Mouse (Mus musculus) hindbrain, embryonic 13.5 days (tissue): ENCODE measurements around the gene Dchs2. TPM values are rescaled to one million over a fixed set of nuclear protein-coding genes. Genes with fewer than 3 reads are reported as not detected.
A peak's percentile ranks its signal among the peaks of the same experiment; 100 is the strongest.
"Not testable (repeated sequence)": the region's sequence is repeated elsewhere in the genome, so short reads cannot be mapped to it uniquely, and the experiment has no call there.

Source experiments
- ATAC-seq: fragments of 200-750 bp; cut with Nextera tagmentation; 2 replicates; pipeline ENCODE4 v1.8.0; 2017; ENCODE audit warnings: moderate TSS enrichment; ENCODE audit not compliant: low FRiP score
- H3K27ac ChIP-seq: fragments of 300-500 bp; sonication (generic); 2 replicates; pipeline ENCODE4 v1.5.1; 2015; ENCODE audit warnings: inconsistent platforms, mild to moderate bottlenecking, moderate library complexity
- H3K27me3 ChIP-seq: fragments of 300-500 bp; sonication (generic); 2 replicates; pipeline ENCODE4 v1.6.1; 2015; ENCODE audit warnings: mild to moderate bottlenecking, inconsistent platforms
- H3K36me3 ChIP-seq: fragments of 300-500 bp; sonication (generic); 2 replicates; pipeline ENCODE4 v1.6.1; 2015; ENCODE audit warnings: mild to moderate bottlenecking, inconsistent platforms
- H3K4me1 ChIP-seq: fragments of 300-500 bp; sonication (generic); replicated peaks from 2 replicates; pipeline ENCODE4 v1.6.1; 2015; ENCODE audit warnings: inconsistent platforms
- H3K4me2 ChIP-seq: fragments of 300-500 bp; sonication (generic); 2 replicates; pipeline ENCODE4 v1.6.1; 2015; ENCODE audit warnings: inconsistent platforms, mild to moderate bottlenecking, moderate library complexity
- H3K4me3 ChIP-seq: fragments of 300-500 bp; sonication (generic); 2 replicates; pipeline ENCODE4 v1.5.1; 2015; ENCODE audit warnings: mild to moderate bottlenecking, inconsistent platforms
- H3K9ac ChIP-seq: fragments of 300-500 bp; sonication (generic); 2 replicates; pipeline ENCODE4 v1.6.1; 2015; ENCODE audit warnings: mild to moderate bottlenecking, inconsistent platforms
- H3K9me3 ChIP-seq: fragments of 300-500 bp; sonication (generic); 2 replicates; pipeline ENCODE4 v1.6.1; 2016; ENCODE audit warnings: inconsistent platforms
- WGBS: fragments of 180-500 bp; shearing (Covaris S2); methylation state at CpG from one replicate; pipeline ENCODE4 v1.1.7; 2015; 5-methylcytosine and 5-hydroxymethylcytosine counted together
- polyA plus RNA-seq: library from polyadenylated mRNA; unstranded; fragments of >200 nt; fragmentation: Nextera tagmentation; extraction: Ambion mirVana; gene quantifications from 2 replicates; pipeline ENCODE4 v1.2.1, GENCODE M21; 2015

Gene Dchs2
- polyA plus RNA-seq, 1 experiment from 2014 or later: 0.87 TPM

- not testable (repeated sequence) for ATAC-seq, H3K4me2 ChIP-seq, H3K36me3 ChIP-seq, H3K4me3 ChIP-seq, H3K9me3 ChIP-seq, H3K27ac ChIP-seq, H3K9ac ChIP-seq
- H3K4me1 ChIP-seq: peaks cover 24% of the 10 kb centered on the region
- peaks cover 40% of the 10 kb centered on the region for H3K27me3 ChIP-seq
- WGBS: 95% methylated on average over 9 of the region's 9 CpGs
Observed at GRCm38 (mm10) chr3:83123945-83124344, 3.8 kb upstream of the Dchs2 start.

- H3K9ac ChIP-seq: peak overlapping the region; percentile 75
- no peaks in the 10 kb centered on the region for H3K9me3 ChIP-seq
- peak overlapping the region; percentile 55; the same call in 1 of the 2 replicates for H3K27ac ChIP-seq
- no peaks in the 10 kb centered on the region for H3K36me3 ChIP-seq
- under 1% methylated on average over 37 of the region's 37 CpGs for WGBS
- peaks cover 61% of the 10 kb centered on the region for H3K27me3 ChIP-seq
- peak overlapping the region; percentile 100 for H3K4me2 ChIP-seq
- peak overlapping the region; percentile 60 for H3K4me3 ChIP-seq
- peaks cover 34% of the 10 kb centered on the region for H3K4me1 ChIP-seq
- ATAC-seq: peak; percentile 78
Observed at GRCm38 (mm10) chr3:83127088-83127725, 541 bp upstream of the Dchs2 start.

GRCm38 (mm10) chr3:83128449-83128922 is 738 bp downstream of the Dchs2 start:
- Histone ChIP-seq H3K4me3 (peak overlapping the region; percentile 60), H3K4me1 (peaks cover 34% of the 10 kb centered on the region), H3K36me3 (no peaks in the 10 kb centered on the region), H3K27ac (no peak overlapping the region), H3K27me3 (peaks cover 61% of the 10 kb centered on the region), H3K9me3 (no peaks in the 10 kb centered on the region), H3K9ac (peak overlapping the region; percentile 75), H3K4me2 (peak overlapping the region; percentile 100)
- ATAC-seq: peak; percentile 51
- under 1% methylated on average over 43 of the region's 43 CpGs for WGBS

GRCm38 (mm10) chr3:83129151-83129550 is 1.4 kb downstream of the Dchs2 start:
- Histone ChIP-seq H3K9ac (peak overlapping the region; percentile 75), H3K36me3 (no peaks in the 10 kb centered on the region), H3K4me1 (peaks cover 34% of the 10 kb centered on the region), H3K9me3 (no peaks in the 10 kb centered on the region), H3K27me3 (peaks cover 61% of the 10 kb centered on the region), H3K4me3 (peak overlapping the region; percentile 60), H3K27ac (no peak overlapping the region), H3K4me2 (peak overlapping the region; percentile 100)
- ATAC-seq: no peak
- WGBS: 1% methylated on average over 22 of the region's 22 CpGs

- H3K27me3 ChIP-seq: no peaks in the 10 kb centered on the region
- no peak overlapping the region for H3K4me3 ChIP-seq
- no peaks in the 10 kb centered on the region for H3K36me3 ChIP-seq
- WGBS: 54% methylated on average over 7 of the region's 7 CpGs
- no peaks in the 10 kb centered on the region for H3K9me3 ChIP-seq
- no peak overlapping the region for H3K4me2 ChIP-seq
- no peak for ATAC-seq
- H3K4me1 ChIP-seq: 0 out of 2 replicates have a peak, but pooled peaks cover 10% of the 10 kb centered on the region
- no peak overlapping the region for H3K9ac ChIP-seq
- H3K27ac ChIP-seq: no peak overlapping the region
Observed at GRCm38 (mm10) chr3:83136413-83136812, 8.7 kb downstream of the Dchs2 start.

GRCm38 (mm10) chr3:83138820-83139219 is 11.1 kb downstream of the Dchs2 start:
- Histone ChIP-seq H3K4me3 (no peak overlapping the region), H3K9ac (no peak overlapping the region), H3K36me3 (no peaks in the 10 kb centered on the region), H3K9me3 (no peaks in the 10 kb centered on the region), H3K27me3 (no peaks in the 10 kb centered on the region), H3K4me1 (0 out of 2 replicates have a peak, but pooled peaks cover 10% of the 10 kb centered on the region), H3K4me2 (no peak overlapping the region), H3K27ac (no peak overlapping the region)
- no peak for ATAC-seq
- 81% methylated on average over 2 of the region's 2 CpGs for WGBS

- no peaks in the 10 kb centered on the region for H3K27me3 ChIP-seq
- 64% methylated on average over 3 of the region's 3 CpGs for WGBS
- H3K27ac ChIP-seq: no peak overlapping the region
- H3K4me3 ChIP-seq: no peak overlapping the region
- no peaks in the 10 kb centered on the region for H3K9me3 ChIP-seq
- H3K4me1 ChIP-seq: peaks cover 8% of the 10 kb centered on the region
- H3K9ac ChIP-seq: no peak overlapping the region
- no peaks in the 10 kb centered on the region for H3K36me3 ChIP-seq
- H3K4me2 ChIP-seq: no peak overlapping the region
- no peak for ATAC-seq
Observed at GRCm38 (mm10) chr3:83145610-83146009, 17.9 kb downstream of the Dchs2 start.

- Histone ChIP-seq H3K4me2 (no peak overlapping the region), H3K27ac (no peak overlapping the region), H3K36me3 (no peaks in the 10 kb centered on the region), H3K4me3 (no peak overlapping the region), H3K27me3 (no peaks in the 10 kb centered on the region), H3K9ac (no peak overlapping the region), H3K4me1 (peaks cover 8% of the 10 kb centered on the region), H3K9me3 (no peaks in the 10 kb centered on the region)
- peak; percentile 59; the same call in 1 of the 2 replicates for ATAC-seq
- WGBS: 72% methylated on average over 6 of the region's 6 CpGs
Observed at GRCm38 (mm10) chr3:83147273-83148054, 19.7 kb downstream of the Dchs2 start.

GRCm38 (mm10) chr3:83148055-83148447 is 20.3 kb downstream of the Dchs2 start:
- no peak overlapping the region for H3K27ac ChIP-seq

GRCm38 (mm10) chr3:83148508-83148907 is 20.8 kb downstream of the Dchs2 start:
- Histone ChIP-seq H3K4me1 (peaks cover 8% of the 10 kb centered on the region), H3K9me3 (no peaks in the 10 kb centered on the region), H3K36me3 (no peaks in the 10 kb centered on the region), H3K4me2 (no peak overlapping the region), H3K9ac (no peak overlapping the region), H3K27me3 (no peaks in the 10 kb centered on the region), H3K27ac (no peak overlapping the region), H3K4me3 (no peak overlapping the region)
- ATAC-seq: no peak
- 63% methylated on average over 3 of the region's 3 CpGs for WGBS

More at GRCm38 (mm10) chr3:83148055-83148447, 20.3 kb downstream of the Dchs2 start:
- peaks cover 8% of the 10 kb centered on the region for H3K4me1 ChIP-seq
- no peaks in the 10 kb centered on the region for H3K9me3 ChIP-seq
- H3K36me3 ChIP-seq: no peaks in the 10 kb centered on the region
- no peak overlapping the region for H3K9ac ChIP-seq
- H3K4me3 ChIP-seq: no peak overlapping the region
- no peak for ATAC-seq
- 17% methylated on average over 4 of the region's 4 CpGs for WGBS
- no peak overlapping the region for H3K4me2 ChIP-seq
- H3K27me3 ChIP-seq: no peaks in the 10 kb centered on the region

- WGBS: 27% methylated on average over 4 of the region's 4 CpGs
- H3K9me3 ChIP-seq: no peaks in the 10 kb centered on the region
- peaks cover 17% of the 10 kb centered on the region for H3K4me1 ChIP-seq
- H3K27me3 ChIP-seq: no peaks in the 10 kb centered on the region
- no peak overlapping the region for H3K27ac ChIP-seq
- ATAC-seq: no peak
- no peak overlapping the region for H3K4me3 ChIP-seq
- no peak overlapping the region for H3K4me2 ChIP-seq
- H3K36me3 ChIP-seq: no peaks in the 10 kb centered on the region
- H3K9ac ChIP-seq: no peak overlapping the region
Observed at GRCm38 (mm10) chr3:83155600-83155999, 27.9 kb downstream of the Dchs2 start.

- H3K4me2 ChIP-seq: no peak overlapping the region
- no peaks in the 10 kb centered on the region for H3K27me3 ChIP-seq
- no peak overlapping the region for H3K9ac ChIP-seq
- WGBS: 73% methylated on average over 4 of the region's 4 CpGs
- H3K4me1 ChIP-seq: peaks cover 17% of the 10 kb centered on the region
- no peak overlapping the region for H3K4me3 ChIP-seq
- H3K27ac ChIP-seq: no peak overlapping the region
- H3K9me3 ChIP-seq: no peaks in the 10 kb centered on the region
- no peak for ATAC-seq
- H3K36me3 ChIP-seq: no peaks in the 10 kb centered on the region
Observed at GRCm38 (mm10) chr3:83156165-83156564, 28.4 kb downstream of the Dchs2 start.
